Mouse (Mus musculus): ENCODE measurements around the gene 5031439G07Rik.

- TF ChIP-seq POLR2A (IDR thresholded peaks at IDR 0.05; ENCODE audit: low read depth, low read length) (no peak), CTCF (IDR thresholded peaks at IDR 0.05; ENCODE audit: extremely low read depth, insufficient read length, insufficient replicate concordance, low read depth, low read length) (peak; percentile 81)
Measured at GRCm38 (mm10) chr15:84995967-84996366, 7.6 kb upstream of the 5031439G07Rik start.

All from small intestine, adult 2 months (tissue).